Mouse (Mus musculus): ENCODE measurements around the gene Atp2a1.

The Atp2a1 gene

GRCm38 (mm10) chr7:126448481-126448880, 14.4 kb downstream of the Atp2a1 start:
- DNase-seq: no peak

GRCm38 (mm10) chr7:126446217-126446616, 16.7 kb downstream of the Atp2a1 start:
- DNase-seq: no peak

- DNase-seq: no peak
These were observed 17.6 kb downstream of the Atp2a1 start for GRCm38 (mm10) chr7:126445104-126445815.

- no peak for DNase-seq
These were observed 18.4 kb downstream of the Atp2a1 start for GRCm38 (mm10) chr7:126444536-126444935.

GRCm38 (mm10) chr7:126443997-126444396, 18.9 kb downstream of the Atp2a1 start:
- no peak for DNase-seq

GRCm38 (mm10) chr7:126440134-126440533, 22.8 kb downstream of the Atp2a1 start:
- DNase-seq: no peak

GRCm38 (mm10) chr7:126436851-126437250, 26.1 kb downstream of the Atp2a1 start:
- DNase-seq: peak; percentile 33 to 78

GRCm38 (mm10) chr7:126435801-126436200, 27.1 kb downstream of the Atp2a1 start:
- DNase-seq: peak in 1 of 2 experiments; percentile 9

GRCm38 (mm10) chr7:126434726-126435125, 28.2 kb downstream of the Atp2a1 start:
- DNase-seq: no peak

- DNase-seq: no peak
These were observed 32.7 kb downstream of the Atp2a1 start for GRCm38 (mm10) chr7:126430167-126430566.

- DNase-seq: no peak
These were observed 33.4 kb downstream of the Atp2a1 start for GRCm38 (mm10) chr7:126429503-126429898.

- peak; percentile 96 to 99 for DNase-seq
These were observed 34.0 kb downstream of the Atp2a1 start, which contains the start of gene Rabep2 for GRCm38 (mm10) chr7:126428631-126429502. Gene Rabep2, plus strand, starts transcription at chr7:126428759.

- no peak for DNase-seq
These were observed 34.8 kb downstream of the Atp2a1 start for GRCm38 (mm10) chr7:126428154-126428553.

- DNase-seq: peak in 1 of 2 experiments; percentile 28
These were observed 35.5 kb downstream of the Atp2a1 start for GRCm38 (mm10) chr7:126427323-126427860.

GRCm38 (mm10) chr7:126424161-126424560, 38.7 kb downstream of the Atp2a1 start:
- no peak for DNase-seq

GRCm38 (mm10) chr7:126421756-126422155, 41.2 kb downstream of the Atp2a1 start:
- DNase-seq: no peak

GRCm38 (mm10) chr7:126418496-126418895, 44.4 kb downstream of the Atp2a1 start:
- DNase-seq: no peak

- DNase-seq: no peak
These were observed 45.3 kb downstream of the Atp2a1 start for GRCm38 (mm10) chr7:126417606-126418005.

GRCm38 (mm10) chr7:126417045-126417444, 45.9 kb downstream of the Atp2a1 start:
- DNase-seq: no peak

GRCm38 (mm10) chr7:126416615-126417014, 46.3 kb downstream of the Atp2a1 start:
- DNase-seq: no peak

- no peak for DNase-seq
These were observed 48.2 kb downstream of the Atp2a1 start, which contains the start of gene Cd19 for GRCm38 (mm10) chr7:126414725-126415124. Gene Cd19, minus strand, starts transcription at chr7:126414889.

- no peak for DNase-seq
These were observed 51.8 kb downstream of the Atp2a1 start for GRCm38 (mm10) chr7:126411061-126411460.

- no peak for DNase-seq
These were observed 54.2 kb downstream of the Atp2a1 start for GRCm38 (mm10) chr7:126408686-126409085.
